Mouse (Mus musculus): ENCODE data around the gene Swsap1. TPM values are rescaled to one million over a fixed set of nuclear protein-coding genes. Genes with fewer than 3 reads are reported as not detected.

Swsap1 gene
- polyA plus RNA-seq, 1 experiment from 2014 or later: 5.4 TPM

DNA sequence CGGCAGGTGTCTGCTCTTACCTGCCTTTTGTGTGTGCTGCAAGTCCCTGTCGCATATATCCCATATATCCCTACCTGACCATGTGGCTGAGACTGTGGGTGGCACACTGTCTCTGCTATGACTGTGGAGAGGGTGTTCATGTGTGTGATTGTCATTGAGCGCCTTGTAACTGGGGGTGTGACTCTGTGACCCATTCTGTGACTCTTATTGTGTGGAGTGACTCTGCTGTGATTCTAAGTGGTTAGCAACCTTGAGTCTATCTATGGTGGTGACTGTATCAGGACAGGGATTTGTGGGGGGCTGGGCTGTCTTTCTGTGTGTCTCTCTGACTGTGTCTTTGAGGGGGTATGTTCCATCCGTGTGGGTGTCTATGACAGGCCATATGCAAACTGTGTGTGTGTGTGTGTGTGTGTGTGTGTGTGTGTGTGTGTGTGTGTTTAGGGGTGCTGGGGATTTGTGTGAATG lies 17.8 kb upstream of the Swsap1 start:
- TF ChIP-seq EP300 (optimal IDR thresholded peaks at IDR 0.05) (no peak), CTCF (IDR thresholded peaks at IDR 0.05; ENCODE audit: low read depth) (no peak)
- Histone ChIP-seq H3K4me2 (replicated peaks; ENCODE audit: low read depth) (no peak overlapping the region), H3K9ac (ENCODE audit: low read length) (no peak overlapping the region), H3K4me1 (replicated peaks; ENCODE audit: control insufficient read depth, insufficient read depth) (0 out of 2 replicates have a peak, but pooled peaks cover 2% of the 10 kb centered on the region), H3K36me3 (ENCODE audit: control insufficient read depth, insufficient read depth, low read length) (no peaks in the 10 kb centered on the region), H3K27me3 (ENCODE audit: control insufficient read depth, insufficient read depth, low read length) (no peaks in the 10 kb centered on the region), H3K4me3 (ENCODE audit: low read depth, low read length) (no peak overlapping the region), H3K27ac (replicated peaks) (no peak overlapping the region), H3K9me3 (ENCODE audit: control insufficient read depth, low read length) (no peaks in the 10 kb centered on the region)
- DNase-seq (ENCODE audit: low spot score) (no peak), ATAC-seq (ENCODE audit: low FRiP score, low TSS enrichment) (no peak)
- WGBS: 78% methylated on average over 4 of the region's 4 CpGs

DNA sequence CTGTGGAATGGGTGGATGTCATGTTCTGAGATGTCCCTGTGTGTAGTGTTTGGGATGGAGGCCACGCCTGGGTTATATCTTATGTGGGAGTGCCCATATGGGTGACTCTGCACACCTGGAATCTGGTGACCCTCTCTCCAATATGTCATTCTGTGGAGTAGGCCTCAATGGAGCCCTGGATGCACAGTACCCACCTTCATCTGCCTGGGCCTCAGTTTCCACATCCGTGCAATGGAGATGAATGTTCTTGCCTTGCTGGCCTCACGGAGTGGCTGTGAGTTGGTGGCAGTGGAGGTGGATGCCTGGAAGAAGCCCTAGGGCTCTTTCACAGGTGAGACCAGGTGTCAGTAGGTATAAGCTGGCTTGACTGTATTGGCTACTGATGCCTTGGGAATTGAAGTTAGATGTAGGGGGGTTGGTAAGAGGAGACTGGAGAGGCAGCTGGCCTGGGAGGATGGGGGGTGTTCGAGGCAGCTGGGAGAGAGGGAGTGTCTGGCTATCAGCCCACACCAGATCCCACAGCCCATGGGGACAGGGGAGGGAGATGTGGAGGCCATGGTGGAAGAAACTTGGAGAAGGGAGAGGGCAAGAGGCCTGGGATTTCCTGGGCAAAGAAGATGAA lies 17.2 kb upstream of the Swsap1 start:
- Histone ChIP-seq H3K4me2 (replicated peaks; ENCODE audit: low read depth) (no peak overlapping the region), H3K36me3 (ENCODE audit: control insufficient read depth, insufficient read depth, low read length) (no peaks in the 10 kb centered on the region), H3K4me1 (replicated peaks; ENCODE audit: control insufficient read depth, insufficient read depth) (0 out of 2 replicates have a peak, but pooled peaks cover 2% of the 10 kb centered on the region), H3K9ac (ENCODE audit: low read length) (no peak overlapping the region), H3K27ac (replicated peaks) (no peak overlapping the region), H3K9me3 (ENCODE audit: control insufficient read depth, low read length) (no peaks in the 10 kb centered on the region), H3K27me3 (ENCODE audit: control insufficient read depth, insufficient read depth, low read length) (no peaks in the 10 kb centered on the region), H3K4me3 (ENCODE audit: low read depth, low read length) (no peak overlapping the region)
- TF ChIP-seq CTCF (IDR thresholded peaks at IDR 0.05; ENCODE audit: low read depth): no peak
- no peak for TF ChIP-seq EP300 (optimal IDR thresholded peaks at IDR 0.05)
- WGBS: 82% methylated on average over 4 of the region's 4 CpGs
- ATAC-seq (ENCODE audit: low FRiP score, low TSS enrichment) (no peak), DNase-seq (ENCODE audit: low spot score) (no peak)

DNA sequence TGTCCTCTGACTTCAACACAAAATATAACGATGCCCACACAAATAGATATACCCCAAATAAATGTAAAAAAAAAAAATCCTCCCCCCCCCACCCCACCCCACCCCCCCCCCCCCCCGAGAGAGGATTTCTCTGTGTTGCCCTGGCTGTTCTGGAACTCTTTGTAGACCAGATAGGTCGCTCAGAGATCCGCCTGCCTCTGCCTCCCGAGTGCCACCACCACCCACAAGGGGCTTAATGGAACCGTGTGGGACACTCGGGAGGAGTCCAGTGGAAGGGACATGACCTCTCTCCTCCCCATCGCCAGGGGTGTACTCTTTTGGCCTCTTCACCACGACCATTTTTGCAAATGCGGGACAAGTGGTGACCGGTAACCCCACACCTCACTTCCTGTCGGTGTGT lies 12.5 kb upstream of the Swsap1 start:
- Histone ChIP-seq H3K4me1 (replicated peaks; ENCODE audit: control insufficient read depth, insufficient read depth) (no peaks in the 10 kb centered on the region), H3K9me3 (ENCODE audit: control insufficient read depth, low read length) (no peaks in the 10 kb centered on the region), H3K27ac (replicated peaks) (no peak overlapping the region), H3K9ac (ENCODE audit: low read length) (no peak overlapping the region), H3K27me3 (ENCODE audit: control insufficient read depth, insufficient read depth, low read length) (no peaks in the 10 kb centered on the region), H3K36me3 (ENCODE audit: control insufficient read depth, insufficient read depth, low read length) (no peaks in the 10 kb centered on the region), H3K4me3 (ENCODE audit: low read depth, low read length) (no peak overlapping the region), H3K4me2 (replicated peaks; ENCODE audit: low read depth) (no peak overlapping the region)
- no peak for ATAC-seq (ENCODE audit: low FRiP score, low TSS enrichment)
- TF ChIP-seq CTCF (IDR thresholded peaks at IDR 0.05; ENCODE audit: low read depth) (no peak), EP300 (optimal IDR thresholded peaks at IDR 0.05) (no peak)
- WGBS: 67% methylated on average over 11 of the region's 12 CpGs
- no peak for DNase-seq (ENCODE audit: low spot score)

DNA sequence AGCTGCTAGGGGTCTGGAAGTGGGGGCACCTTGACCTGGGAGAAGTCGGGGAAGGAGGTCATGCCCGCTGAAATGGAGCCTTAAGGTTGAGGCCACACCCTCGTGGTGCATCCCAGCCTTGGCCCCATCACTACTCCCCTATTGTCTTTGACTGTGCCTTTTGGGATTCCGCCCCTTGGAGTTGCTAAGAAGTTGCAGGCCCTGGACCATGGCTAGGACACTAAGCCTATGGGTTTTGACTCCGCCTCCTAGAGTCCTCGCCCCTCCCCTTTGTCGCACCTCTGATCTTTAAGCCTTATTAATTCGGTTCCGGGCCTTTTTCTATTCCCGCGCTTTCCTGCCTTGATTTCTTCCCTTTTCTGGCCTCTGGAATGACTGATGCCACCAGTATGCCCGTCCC lies 11.9 kb upstream of the Swsap1 start:
- ATAC-seq (ENCODE audit: low FRiP score, low TSS enrichment): no peak

DNA sequence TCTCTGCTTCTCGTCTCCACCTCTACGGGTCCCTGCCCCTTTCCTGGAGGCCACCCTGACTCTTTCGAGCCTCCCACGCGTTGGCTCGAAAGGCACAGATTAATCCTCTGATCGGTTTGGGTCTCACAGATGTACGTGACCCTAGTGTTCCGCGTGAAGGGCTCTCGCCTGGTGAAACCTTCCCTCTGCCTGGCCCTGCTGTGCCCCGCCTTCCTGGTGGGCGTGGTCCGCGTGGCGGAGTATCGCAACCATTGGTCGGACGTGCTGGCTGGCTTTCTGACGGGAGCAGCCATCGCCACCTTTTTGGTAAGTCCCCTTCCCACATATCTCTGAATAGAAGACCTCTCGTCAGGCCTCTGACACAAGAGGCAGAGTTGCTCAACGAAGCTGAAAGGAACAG lies 11.3 kb upstream of the Swsap1 start:
- TF ChIP-seq EP300 (optimal IDR thresholded peaks at IDR 0.05) (no peak), CTCF (IDR thresholded peaks at IDR 0.05; ENCODE audit: low read depth) (no peak)
- Histone ChIP-seq H3K36me3 (ENCODE audit: control insufficient read depth, insufficient read depth, low read length) (no peaks in the 10 kb centered on the region), H3K4me2 (replicated peaks; ENCODE audit: low read depth) (no peak overlapping the region), H3K27ac (replicated peaks) (no peak overlapping the region), H3K9me3 (ENCODE audit: control insufficient read depth, low read length) (no peaks in the 10 kb centered on the region), H3K27me3 (ENCODE audit: control insufficient read depth, insufficient read depth, low read length) (no peaks in the 10 kb centered on the region), H3K4me3 (ENCODE audit: low read depth, low read length) (no peak overlapping the region), H3K9ac (ENCODE audit: low read length) (no peak overlapping the region), H3K4me1 (replicated peaks; ENCODE audit: control insufficient read depth, insufficient read depth) (no peaks in the 10 kb centered on the region)
- ATAC-seq (ENCODE audit: low FRiP score, low TSS enrichment) (no peak), DNase-seq (ENCODE audit: low spot score) (no peak)
- 17% methylated on average over 23 of the region's 23 CpGs for WGBS

More for the DNA sequence above, 11.9 kb upstream of the Swsap1 start:
- Histone ChIP-seq H3K27ac (replicated peaks) (no peak overlapping the region), H3K9ac (ENCODE audit: low read length) (no peak overlapping the region), H3K4me2 (replicated peaks; ENCODE audit: low read depth) (no peak overlapping the region), H3K36me3 (ENCODE audit: control insufficient read depth, insufficient read depth, low read length) (no peaks in the 10 kb centered on the region), H3K4me1 (replicated peaks; ENCODE audit: control insufficient read depth, insufficient read depth) (no peaks in the 10 kb centered on the region), H3K9me3 (ENCODE audit: control insufficient read depth, low read length) (no peaks in the 10 kb centered on the region), H3K27me3 (ENCODE audit: control insufficient read depth, insufficient read depth, low read length) (no peaks in the 10 kb centered on the region), H3K4me3 (ENCODE audit: low read depth, low read length) (no peak overlapping the region)
- 43% methylated on average over 12 of the region's 12 CpGs for WGBS
- DNase-seq (ENCODE audit: low spot score): no peak
- TF ChIP-seq EP300 (optimal IDR thresholded peaks at IDR 0.05): no peak
- TF ChIP-seq CTCF (IDR thresholded peaks at IDR 0.05; ENCODE audit: low read depth): no peak

DNA sequence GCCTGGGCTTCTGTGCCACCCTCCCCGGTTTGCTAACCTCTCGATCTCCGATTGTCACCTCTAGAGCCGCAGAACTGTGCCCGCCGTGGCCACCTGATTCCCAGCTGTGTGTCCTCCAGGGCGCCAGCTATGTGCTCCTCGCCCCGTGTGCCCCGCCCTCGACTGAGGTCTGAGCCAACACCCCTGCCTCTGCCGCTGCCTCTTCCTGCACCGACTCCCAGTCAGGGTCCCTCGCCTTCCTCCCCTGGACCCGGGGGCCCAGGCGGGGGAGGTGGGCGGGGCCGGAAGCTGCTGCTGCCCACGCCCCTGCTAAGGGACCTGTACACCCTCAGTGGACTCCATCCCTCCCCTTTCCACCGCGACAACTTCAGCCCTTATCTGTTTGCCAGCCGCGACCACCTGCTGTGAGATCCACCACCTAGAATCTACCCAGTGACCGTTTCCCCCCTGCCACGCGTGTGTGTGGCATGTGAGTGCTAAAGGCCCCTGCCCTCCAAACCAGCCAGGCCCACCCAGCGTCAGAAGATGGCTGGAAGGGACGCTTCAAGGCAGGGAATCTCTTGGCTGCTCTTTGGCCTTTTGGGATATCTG lies 7.9 kb upstream of the Swsap1 start:
- ATAC-seq (ENCODE audit: low FRiP score, low TSS enrichment) (peak; percentile 40), DNase-seq (ENCODE audit: low spot score) (peak; percentile 35)
- H3K9me3 ChIP-seq (ENCODE audit: control insufficient read depth, low read length): no peaks in the 10 kb centered on the region
- no peaks in the 10 kb centered on the region for H3K27me3 ChIP-seq (ENCODE audit: control insufficient read depth, insufficient read depth, low read length)
- H3K36me3 ChIP-seq (ENCODE audit: control insufficient read depth, insufficient read depth, low read length): no peaks in the 10 kb centered on the region
- no peak overlapping the region for H3K9ac ChIP-seq (ENCODE audit: low read length)
- H3K4me3 ChIP-seq (ENCODE audit: low read depth, low read length): no peak overlapping the region
- 11% methylated on average over 22 of the region's 28 CpGs for WGBS
- no peaks in the 10 kb centered on the region for H3K4me1 ChIP-seq (replicated peaks; ENCODE audit: control insufficient read depth, insufficient read depth)
- TF ChIP-seq EP300 (optimal IDR thresholded peaks at IDR 0.05): no peak
- no peak for TF ChIP-seq CTCF (IDR thresholded peaks at IDR 0.05; ENCODE audit: low read depth)
- H3K4me2 ChIP-seq (replicated peaks; ENCODE audit: low read depth): no peak overlapping the region
- no peak overlapping the region for H3K27ac ChIP-seq (replicated peaks)
